Mouse (Mus musculus) stomach, embryonic 14.5 days (tissue): ENCODE data around the gene Mss51. TPM values are rescaled to one million over a fixed set of nuclear protein-coding genes. Genes with fewer than 3 reads are reported as not detected.

Experiments
- ATAC-seq: fragments of 200-750 bp; cut with Nextera tagmentation; 2 replicates; pipeline ENCODE4 v1.8.0; 2017; ENCODE audit warnings: low read depth, moderate TSS enrichment; ENCODE audit not compliant: insufficient number of reproducible peaks, insufficient read depth, low FRiP score
- H3K27ac ChIP-seq: fragments of 300-500 bp; sonication (generic); 2 replicates; pipeline ENCODE4 v1.5.1; 2014; ENCODE audit warnings: mild to moderate bottlenecking, low read length, moderate library complexity, mixed read lengths
- H3K27me3 ChIP-seq: fragments of 300-500 bp; sonication (generic); 2 replicates; pipeline ENCODE4 v1.6.1; 2014; ENCODE audit warnings: low read length, control low read depth, mixed read lengths; ENCODE audit not compliant: control insufficient read depth, insufficient read depth
- H3K36me3 ChIP-seq: fragments of 300-500 bp; sonication (generic); 2 replicates; pipeline ENCODE4 v1.6.1; 2014; ENCODE audit warnings: mild to moderate bottlenecking, control low read depth, low read length, moderate library complexity, mixed read lengths; ENCODE audit not compliant: control insufficient read depth, insufficient read depth
- H3K4me1 ChIP-seq: fragments of 300-500 bp; sonication (generic); 2 replicates; pipeline ENCODE4 v1.6.1; 2014; ENCODE audit warnings: low read length, control low read depth, mixed read lengths; ENCODE audit not compliant: control insufficient read depth, insufficient read depth
- H3K4me2 ChIP-seq: fragments of 300-500 bp; sonication (generic); replicated peaks from 2 replicates; pipeline ENCODE4 v1.6.1; 2014; ENCODE audit warnings: low read depth, low read length, control low read depth
- H3K4me3 ChIP-seq: fragments of 300-500 bp; sonication (generic); 2 replicates; pipeline ENCODE4 v1.5.1; 2014; ENCODE audit warnings: low read depth, low read length, control low read depth
- H3K9ac ChIP-seq: fragments of 300-500 bp; sonication (generic); replicated peaks from 2 replicates; pipeline ENCODE4 v1.6.1; 2014; ENCODE audit warnings: low read depth, mild to moderate bottlenecking, control low read depth, low read length, moderate library complexity, mixed read lengths
- H3K9me3 ChIP-seq: fragments of 300-500 bp; sonication (generic); 2 replicates; pipeline ENCODE4 v1.6.1; 2016; ENCODE audit warnings: low read depth, low read length, control low read depth; ENCODE audit not compliant: control insufficient read depth
- WGBS: fragments of 180-500 bp; shearing (Covaris S2); extraction: QIAGEN DNeasy Blood & Tissue Kit; methylation state at CpG from one replicate; pipeline ENCODE4 v1.1.7; 2014; 5-methylcytosine and 5-hydroxymethylcytosine counted together
- polyA plus RNA-seq: library from polyadenylated mRNA; unstranded; fragments of >200 nt; fragmentation: Nextera tagmentation; extraction: Ambion mirVana; gene quantifications from 2 replicates; pipeline ENCODE4 v1.2.1, GENCODE M21; 2014

The Mss51 gene
- polyA plus RNA-seq, 1 experiment from 2014 or later = 1.8 TPM

DNA sequence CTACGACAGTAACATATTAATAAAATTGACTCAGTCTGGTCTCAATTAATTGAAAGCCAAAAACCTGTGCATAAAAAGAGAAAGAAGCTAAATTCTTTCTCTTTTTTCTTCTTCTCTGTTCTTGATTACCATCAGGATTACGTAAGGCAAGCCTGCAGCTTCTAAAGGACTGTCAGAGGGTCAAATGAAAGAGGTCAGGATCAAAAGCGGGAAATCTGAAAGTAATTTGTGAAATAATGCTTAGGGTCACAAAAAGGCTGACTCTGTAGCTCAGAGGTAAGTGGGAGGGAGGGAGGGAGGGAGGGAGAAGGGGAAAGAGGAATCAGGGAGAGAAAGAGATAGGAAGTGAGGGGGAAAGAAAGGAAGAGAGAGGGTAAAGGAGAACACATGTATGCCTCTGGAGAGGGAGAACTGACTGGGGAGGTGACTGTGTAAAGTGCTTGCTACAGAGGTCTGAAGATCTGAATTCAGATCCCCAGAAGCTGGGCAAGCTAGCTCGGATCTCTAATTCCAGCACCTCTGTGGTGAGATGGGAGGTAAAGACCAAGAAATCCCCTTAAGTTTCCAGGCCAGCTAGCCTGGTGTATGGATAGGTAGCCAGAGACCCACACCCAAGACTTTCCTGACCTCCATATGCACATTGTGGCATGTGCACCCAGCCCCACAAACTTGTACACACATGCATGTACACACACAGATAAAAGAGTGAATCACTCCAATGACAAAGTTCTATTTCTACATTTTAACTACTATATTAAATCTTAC lies 19.3 kb downstream of the Mss51 start:
- no peak overlapping the region for H3K4me3 ChIP-seq
- H3K9me3 ChIP-seq = no peaks in the 10 kb centered on the region
- no peak overlapping the region for H3K4me2 ChIP-seq
- WGBS = 67% methylated on average over 4 of the region's 4 CpGs
- no peak for ATAC-seq
- H3K27ac ChIP-seq = no peak overlapping the region
- H3K4me1 ChIP-seq = peaks cover 5% of the 10 kb centered on the region; the same call in 1 of the 2 replicates
- no peaks in the 10 kb centered on the region for H3K36me3 ChIP-seq
- no peaks in the 10 kb centered on the region for H3K27me3 ChIP-seq
- H3K9ac ChIP-seq = no peak overlapping the region

DNA sequence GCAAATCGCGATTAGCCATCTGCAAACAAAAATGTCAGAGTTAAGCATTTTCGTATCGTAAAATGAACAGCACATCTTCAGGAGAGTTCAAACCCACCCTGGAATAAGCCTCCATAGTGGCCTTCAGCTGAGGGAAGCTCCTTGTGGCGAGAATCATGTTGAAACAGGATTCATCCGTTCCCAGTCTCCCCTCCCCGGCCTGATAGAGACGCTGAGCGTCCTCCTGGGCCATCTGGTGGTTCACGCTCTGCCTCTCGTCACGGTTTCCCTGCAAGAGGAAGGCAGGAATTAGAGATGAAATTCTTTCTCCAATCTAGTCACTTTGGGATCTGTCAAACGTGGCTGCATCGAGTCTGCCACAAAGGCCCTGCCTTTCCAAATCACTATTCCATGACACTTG lies 36.5 kb downstream of the Mss51 start:
- ATAC-seq = no peak

DNA sequence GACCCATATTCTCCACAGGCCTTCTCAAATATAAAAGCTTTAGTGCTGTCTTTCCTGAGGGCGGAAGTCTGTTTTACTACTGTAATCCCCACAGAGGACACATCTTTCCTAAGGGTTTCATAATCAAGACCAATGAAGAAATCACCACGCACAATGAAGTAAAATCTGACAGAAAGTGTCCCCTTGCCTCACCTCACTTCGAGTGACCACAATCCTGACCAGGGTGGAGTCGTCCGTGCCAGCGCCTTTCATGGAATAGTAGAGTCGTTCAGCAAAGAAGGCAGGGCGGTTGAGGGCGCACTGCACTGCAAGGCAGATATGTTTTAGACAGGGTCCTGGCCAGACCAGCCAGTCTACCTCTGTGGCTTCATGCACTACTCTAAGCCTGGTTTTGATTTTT lies 38.3 kb downstream of the Mss51 start:
- H3K4me3 ChIP-seq = no peak overlapping the region
- no peak overlapping the region for H3K9ac ChIP-seq
- no peak overlapping the region for H3K4me2 ChIP-seq
- H3K4me1 ChIP-seq = no peaks in the 10 kb centered on the region
- peaks cover 27% of the 10 kb centered on the region; the same call in 1 of the 2 replicates for H3K36me3 ChIP-seq
- ATAC-seq = no peak
- WGBS = 93% methylated on average over 9 of the region's 9 CpGs
- H3K27me3 ChIP-seq = no peaks in the 10 kb centered on the region
- H3K27ac ChIP-seq = no peak overlapping the region
- no peaks in the 10 kb centered on the region for H3K9me3 ChIP-seq

More for the DNA sequence above, 36.5 kb downstream of the Mss51 start:
- Histone ChIP-seq H3K4me1 (no peaks in the 10 kb centered on the region), H3K36me3 (peaks cover 44% of the 10 kb centered on the region; the same call in 1 of the 2 replicates), H3K9me3 (no peaks in the 10 kb centered on the region), H3K4me2 (no peak overlapping the region), H3K9ac (no peak overlapping the region), H3K4me3 (no peak overlapping the region), H3K27me3 (no peaks in the 10 kb centered on the region), H3K27ac (no peak overlapping the region)
- 74% methylated on average over 14 of the region's 14 CpGs for WGBS

DNA sequence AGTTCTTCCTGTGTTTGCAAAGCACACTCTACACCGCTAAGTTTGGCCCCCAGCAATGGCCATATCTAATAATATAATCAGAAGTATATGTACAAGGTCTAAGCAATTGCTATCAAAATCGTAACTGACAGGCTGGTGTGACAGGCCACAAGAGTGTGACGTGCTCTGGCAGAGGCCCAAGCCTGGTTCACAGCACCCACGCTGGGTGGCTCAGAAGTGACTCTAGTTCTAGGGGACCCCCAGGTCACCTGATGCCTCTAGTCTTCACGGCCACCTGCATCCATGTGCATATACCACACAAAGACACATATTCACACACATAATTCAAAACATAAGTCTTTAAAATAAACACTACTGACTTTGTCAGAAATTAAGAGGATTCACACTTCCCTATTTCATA lies 43.8 kb downstream of the Mss51 start:
- H3K4me2 ChIP-seq = no peak overlapping the region
- ATAC-seq = no peak
- 87% methylated on average over 5 of the region's 5 CpGs for WGBS
- H3K27ac ChIP-seq = no peak overlapping the region
- H3K36me3 ChIP-seq = peaks cover 3% of the 10 kb centered on the region; the same call in 1 of the 2 replicates
- H3K9ac ChIP-seq = no peak overlapping the region
- H3K27me3 ChIP-seq = no peaks in the 10 kb centered on the region
- no peaks in the 10 kb centered on the region for H3K4me1 ChIP-seq
- H3K4me3 ChIP-seq = no peak overlapping the region
- H3K9me3 ChIP-seq = no peaks in the 10 kb centered on the region

DNA sequence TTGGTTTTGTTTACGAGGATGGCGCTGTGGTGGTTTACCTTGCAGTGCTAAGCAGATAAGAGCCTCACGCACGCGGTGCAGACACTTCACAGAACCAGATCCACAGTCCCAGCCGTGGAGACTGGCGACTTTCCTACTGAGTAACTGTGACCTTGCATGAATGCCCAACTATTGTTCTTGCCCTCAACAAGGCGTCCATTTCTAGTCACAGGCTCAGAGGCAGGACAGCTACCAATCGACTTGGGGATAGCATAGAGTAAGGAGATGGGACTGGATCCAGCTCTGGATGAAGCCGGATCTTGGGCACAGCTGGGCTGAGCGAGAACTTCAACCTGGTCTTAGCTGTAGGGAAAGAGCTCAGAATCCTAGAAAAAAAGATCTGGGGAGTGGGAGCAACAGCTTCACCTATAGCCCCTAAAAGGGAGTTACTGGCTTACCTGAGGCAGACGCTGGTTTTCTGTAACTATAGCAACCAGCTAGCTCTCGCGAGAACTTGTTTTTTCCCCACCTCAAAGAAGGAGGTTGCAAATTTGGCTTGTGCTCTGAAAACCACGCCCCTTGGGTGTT lies 44.9 kb downstream of the Mss51 start, which contains the start of gene Cfap70:
Gene Cfap70 (minus strand): TSS at position 462 of the 567 bp plus-strand sequence.
- peak; percentile 72; the same call in 1 of the 2 replicates for ATAC-seq
- 3% methylated on average over 15 of the region's 15 CpGs for WGBS
- Histone ChIP-seq H3K4me2 (peak within 1 kb of the TSS; percentile 55), H3K9me3 (no peaks in the 10 kb centered on the region), H3K4me3 (peak within 1 kb of the TSS; percentile 29), H3K36me3 (peaks cover 3% of the 10 kb centered on the region; the same call in 1 of the 2 replicates), H3K4me1 (no peaks in the 10 kb centered on the region), H3K27me3 (no peaks in the 10 kb centered on the region), H3K9ac (no peak within 1 kb of the TSS), H3K27ac (no peak within 1 kb of the TSS)

DNA sequence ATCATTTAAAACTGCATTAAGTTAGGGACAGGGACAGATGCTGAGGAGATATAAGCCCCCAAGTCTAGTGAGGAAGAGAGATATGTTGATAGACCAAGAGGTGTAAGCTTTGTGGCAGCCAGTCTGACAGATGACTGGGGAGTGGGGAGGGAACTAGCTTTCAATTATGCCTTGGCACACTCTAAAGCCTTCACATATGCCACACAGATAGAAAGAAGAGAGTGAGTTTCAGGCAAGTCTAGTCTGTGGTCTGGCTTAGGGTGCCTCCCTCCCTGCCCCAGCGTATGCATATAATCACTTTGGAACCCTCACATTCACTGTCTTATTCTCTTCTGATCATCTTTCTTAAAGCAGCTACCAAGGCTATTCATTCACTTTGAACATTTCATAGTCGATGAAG lies 45.4 kb downstream of the Mss51 start:
- no peak overlapping the region for H3K9ac ChIP-seq
- 10% methylated on average over 2 of the region's 2 CpGs for WGBS
- no peaks in the 10 kb centered on the region for H3K9me3 ChIP-seq
- H3K27me3 ChIP-seq = no peaks in the 10 kb centered on the region
- ATAC-seq = no peak
- no peaks in the 10 kb centered on the region for H3K4me1 ChIP-seq
- H3K4me3 ChIP-seq = peak overlapping the region; percentile 29
- no peak overlapping the region for H3K27ac ChIP-seq
- H3K4me2 ChIP-seq = peak overlapping the region; percentile 55
- H3K36me3 ChIP-seq = peaks cover 2% of the 10 kb centered on the region; the same call in 1 of the 2 replicates

DNA sequence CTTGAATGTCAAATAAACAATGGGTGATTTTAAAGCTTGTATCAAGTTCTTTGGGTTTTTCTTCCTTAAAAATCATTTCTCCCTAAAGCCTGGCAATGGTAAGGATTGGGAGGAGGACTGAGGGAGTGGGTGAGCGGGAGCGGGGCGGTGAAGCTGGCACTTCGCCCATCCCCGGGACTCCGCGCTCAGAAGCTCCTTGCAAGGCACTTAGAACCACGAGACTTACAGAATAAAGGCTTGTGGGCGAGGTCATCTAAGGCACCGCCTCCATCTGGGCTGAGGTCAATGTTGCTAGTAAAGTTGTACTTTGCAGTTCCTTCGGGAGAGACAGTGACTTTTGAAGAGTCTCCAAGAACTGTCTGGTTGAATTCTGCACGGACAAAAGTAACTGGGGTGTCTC lies 49.5 kb downstream of the Mss51 start:
- H3K9ac ChIP-seq = no peak overlapping the region
- H3K4me1 ChIP-seq = no peaks in the 10 kb centered on the region
- H3K36me3 ChIP-seq = no peaks in the 10 kb centered on the region
- no peak overlapping the region for H3K4me2 ChIP-seq
- no peak for ATAC-seq
- no peak overlapping the region for H3K4me3 ChIP-seq
- H3K27ac ChIP-seq = no peak overlapping the region
- H3K9me3 ChIP-seq = no peaks in the 10 kb centered on the region
- H3K27me3 ChIP-seq = no peaks in the 10 kb centered on the region
- 46% methylated on average over 12 of the region's 12 CpGs for WGBS

DNA sequence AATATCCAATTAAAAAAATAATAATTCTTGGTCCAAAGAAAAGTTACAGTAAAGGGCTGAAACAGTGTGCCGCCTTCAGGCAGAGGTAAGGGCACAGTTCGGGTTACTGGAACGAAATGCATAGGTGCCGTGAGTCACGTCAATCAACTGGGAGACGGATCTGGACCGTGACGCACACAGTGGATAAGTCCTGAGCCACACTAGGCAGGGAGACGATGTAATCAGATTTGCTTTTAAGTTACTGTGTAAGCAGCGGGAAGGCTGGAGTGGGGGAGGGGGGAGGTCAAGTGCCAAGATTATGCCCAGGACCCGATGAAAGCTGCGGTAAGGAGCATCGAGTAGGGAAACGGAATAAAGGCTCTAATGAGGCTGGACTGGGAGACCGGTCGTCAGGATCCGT lies 54.4 kb downstream of the Mss51 start:
- Histone ChIP-seq H3K9me3 (no peaks in the 10 kb centered on the region), H3K27ac (no peak overlapping the region), H3K36me3 (no peaks in the 10 kb centered on the region), H3K4me3 (no peak overlapping the region), H3K9ac (no peak overlapping the region), H3K4me1 (no peaks in the 10 kb centered on the region), H3K4me2 (no peak overlapping the region), H3K27me3 (no peaks in the 10 kb centered on the region)
- WGBS = 69% methylated on average over 17 of the region's 17 CpGs
- no peak for ATAC-seq
